ENCODE assay signal across 22 mouse cellular contexts in the genomic region with DNA sequence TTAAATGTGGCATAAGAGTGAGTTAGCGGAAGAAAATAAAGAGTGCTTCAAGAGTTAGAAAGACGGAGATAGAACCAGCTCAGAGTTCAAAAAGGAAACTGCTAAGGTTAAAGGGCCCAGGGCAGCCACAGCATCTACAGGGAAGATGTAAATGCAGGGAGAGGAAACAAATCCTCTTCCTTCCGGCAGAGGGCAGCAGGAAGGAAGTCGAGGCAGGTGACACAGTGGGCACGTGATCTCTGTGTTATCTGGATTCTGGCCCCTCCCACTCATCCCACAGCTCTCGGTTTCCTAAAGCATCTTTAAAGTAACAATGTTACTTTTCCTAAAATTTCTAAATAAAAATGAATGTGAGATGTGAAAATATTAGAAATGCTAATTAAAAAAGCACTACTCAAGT.
DNase-seq lines count a peak whose midpoint lies in the region; ATAC-seq and TF ChIP-seq lines count a peak whose summit lies in the region.
"Had no signal": no experiment of that assay in that cellular context is flagged by ENCODE, and none has a peak within 500 bp of the region (broad histone marks: within the 10 kb centered on the region; RNA-seq: fewer than 3 reads in every experiment).

No protein-coding gene starts in this region.

- no peak for TF ChIP-seq POLR2A in thymus, adult 2 months (IDR thresholded peaks at IDR 0.05; ENCODE audit: control insufficient read depth, extremely low read depth, insufficient read depth, low read length, poor library complexity)
- TF ChIP-seq POLR2A in brain, embryonic 14.5 days (IDR thresholded peaks at IDR 0.05; ENCODE audit: borderline replicate concordance, extremely low read depth, insufficient read depth, insufficient read length, poor library complexity, severe bottlenecking): no peak

- no peaks in the 10 kb centered on the region for H3K9me3 ChIP-seq in kidney, postnatal 0 days (replicated peaks; ENCODE audit: low read length)
- H3K9me3 ChIP-seq: forebrain, embryonic 12.5 days; hindbrain, embryonic 12.5 days; limb, embryonic 13.5 days; megakaryocyte, embryonic 14.5 days; neural tube, embryonic 15.5 days had no signal

- peaks cover 10% of the 10 kb centered on the region; the same call in 1 of the 2 replicates for H3K4me1 ChIP-seq in kidney, postnatal 0 days (replicated peaks; ENCODE audit: insufficient read depth, low read length)
- no peaks in the 10 kb centered on the region for H3K4me1 ChIP-seq in thymus, adult 2 months (replicated peaks; ENCODE audit: control insufficient read depth, insufficient read depth, low read length)
- H3K4me1 ChIP-seq: megakaryocyte, embryonic 14.5 days had no signal

- no peaks in the 10 kb centered on the region for H3K36me3 ChIP-seq in kidney, postnatal 0 days (ENCODE audit: insufficient read depth, low read length)
- no peaks in the 10 kb centered on the region for H3K36me3 ChIP-seq in thymus, adult 2 months (ENCODE audit: control insufficient read depth, insufficient read depth, low read length)
- H3K36me3 ChIP-seq: forebrain, embryonic 12.5 days; hindbrain, embryonic 12.5 days; limb, embryonic 13.5 days; neural tube, embryonic 15.5 days had no signal

- no peak overlapping the region for H3K27ac ChIP-seq in kidney, postnatal 0 days
- no peak overlapping the region for H3K27ac ChIP-seq in thymus, adult 2 months (ENCODE audit: control insufficient read depth, insufficient read depth, low read length)
- H3K27ac ChIP-seq: forebrain, embryonic 12.5 days; hindbrain, embryonic 12.5 days; limb, embryonic 13.5 days; liver, embryonic 14.5 days; neural tube, embryonic 15.5 days had no signal

- no peaks in the 10 kb centered on the region for H3K27me3 ChIP-seq in kidney, postnatal 0 days (ENCODE audit: insufficient read depth, low read length)
- H3K27me3 ChIP-seq in thymus, adult 2 months (ENCODE audit: control insufficient read depth, insufficient read depth, low read length): no peaks in the 10 kb centered on the region
- H3K27me3 ChIP-seq: forebrain, embryonic 12.5 days; hindbrain, embryonic 12.5 days; limb, embryonic 13.5 days; megakaryocyte, embryonic 14.5 days; neural tube, embryonic 15.5 days had no signal

- intact Hi-C loops in gastrocnemius, postnatal 14 days (cut with DNase I; ENCODE audit: low total_unique reads): no loop called here

- peak; percentile 30; the same call in 1 of the 2 replicates for TF ChIP-seq CTCF in kidney, postnatal 0 days (IDR thresholded peaks at IDR 0.05; ENCODE audit: low read depth)
- no peak for TF ChIP-seq CTCF in thymus, adult 2 months (IDR thresholded peaks at IDR 0.05; ENCODE audit: borderline replicate concordance, control insufficient read depth, extremely low read depth, insufficient read depth, low read length, poor library complexity)
- TF ChIP-seq CTCF in brain, embryonic 14.5 days (IDR thresholded peaks at IDR 0.05; ENCODE audit: borderline replicate concordance, extremely low read depth, insufficient read depth, insufficient read length): peak; percentile 6; the same call in 1 of the 2 replicates

- no peak overlapping the region for H3K4me2 ChIP-seq in kidney, postnatal 0 days (ENCODE audit: low read length)
- H3K4me2 ChIP-seq: forebrain, embryonic 12.5 days; hindbrain, embryonic 12.5 days; limb, embryonic 13.5 days; neural tube, embryonic 15.5 days had no signal

- no peak overlapping the region for H3K4me3 ChIP-seq in kidney, postnatal 0 days (replicated peaks; ENCODE audit: low read depth, low read length)
- no peak overlapping the region for H3K4me3 ChIP-seq in thymus, adult 2 months (ENCODE audit: control insufficient read depth, insufficient read depth, low read length)
- H3K4me3 ChIP-seq: forebrain, embryonic 12.5 days; hindbrain, embryonic 12.5 days; limb, embryonic 13.5 days; megakaryocyte, embryonic 14.5 days; neural tube, embryonic 15.5 days had no signal

- no peak overlapping the region for H3K9ac ChIP-seq in kidney, postnatal 0 days (ENCODE audit: low read depth, low read length)
- H3K9ac ChIP-seq: forebrain, embryonic 12.5 days; hindbrain, embryonic 12.5 days; limb, embryonic 13.5 days; liver, embryonic 14.5 days; neural tube, embryonic 15.5 days had no signal

- ATAC-seq in kidney, postnatal 0 days (replicated peaks; ENCODE audit: low FRiP score, low read depth): no peak
- ATAC-seq: inflammation-experienced regulatory T-cells, adult 6 months had no signal

- 64% methylated on average over 6 of the region's 6 CpGs for WGBS in kidney, postnatal 0 days
- 74% methylated on average over 6 of the region's 6 CpGs for WGBS in thymus, adult 2 months

- DNase-seq in kidney, postnatal 0 days (ENCODE audit: low spot score): no peak
- no peak for DNase-seq in kidney, postnatal 4 days
- DNase-seq in thymus, postnatal 4 days: peak; percentile 16
- no peak for DNase-seq in thymus, adult 2 months
- no peak for DNase-seq in brain, embryonic 14.5 days (ENCODE audit: low read depth)
- no peak for DNase-seq in right cerebral cortex, postnatal 4 days
- DNase-seq in gastrocnemius, postnatal 14 days: no peak
- no peak for DNase-seq in spleen, postnatal 4 days (ENCODE audit: low spot score in 2 of 2)
- DNase-seq: cerebellum, adult 2 months; gastrocnemius, postnatal 36 days; heart, postnatal 14 days; kidney, adult 8-10 months; kidney, postnatal 25 days; lung, postnatal 10 days; midbrain, embryonic 14.5 days had no signal
